Comparison of ENCODE assay signal across 12 mouse cellular contexts in the genomic region with DNA sequence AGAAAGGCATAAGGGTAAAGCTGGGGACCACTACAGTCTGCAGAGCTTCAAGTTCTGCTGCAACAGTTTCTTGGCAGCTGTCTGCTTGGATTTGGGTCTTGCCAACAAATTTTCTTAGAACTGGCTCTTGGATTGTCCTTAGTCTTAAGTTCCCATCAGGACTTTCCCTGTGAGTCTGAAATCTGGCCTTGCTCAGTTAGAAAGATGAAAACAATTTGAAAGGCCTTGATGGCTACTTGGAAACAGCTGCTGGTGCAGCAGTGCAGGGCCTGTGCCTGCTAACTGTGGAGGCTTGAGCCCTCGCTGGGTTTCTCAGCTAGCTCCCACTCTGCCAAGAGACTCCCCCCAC. TPM values are rescaled to one million over a fixed set of nuclear protein-coding genes. Genes with fewer than 3 reads are reported as not detected.
DNase-seq lines count a peak whose midpoint lies in the region; ATAC-seq and TF ChIP-seq lines count a peak whose summit lies in the region.
"Had no signal": no experiment of that assay in that cellular context is flagged by ENCODE, and none has a peak within 500 bp of the region (broad histone marks: within the 10 kb centered on the region; RNA-seq: fewer than 3 reads in every experiment).

No protein-coding gene starts in this region.

- H3K4me1 ChIP-seq in heart, embryonic 11.5 days (ENCODE audit: control insufficient read depth, insufficient read depth, low read length) = no peaks in the 10 kb centered on the region
- H3K4me1 ChIP-seq in lung, embryonic 14.5 days (ENCODE audit: insufficient read depth) = no peaks in the 10 kb centered on the region
- H3K4me1 ChIP-seq in lung, adult 2 months (ENCODE audit: control insufficient read depth, insufficient read depth, low read length) = no peaks in the 10 kb centered on the region
- H3K4me1 ChIP-seq in stomach, embryonic 15.5 days = peaks cover 7% of the 10 kb centered on the region; the same call in 1 of the 2 replicates
- H3K4me1 ChIP-seq: liver, embryonic 13.5 days had no signal

- DNase-seq in heart, adult 11 months = peak; percentile 97
- DNase-seq in lung, embryonic 14.5 days = peak; percentile 72
- no peak for DNase-seq in lung, adult 2 months
- peak; percentile 48 to 62 for DNase-seq in heart, postnatal 14 days
- DNase-seq in cerebellum, postnatal 25 days = no peak
- no peak for DNase-seq in left cerebral cortex, postnatal 25 days (ENCODE audit: low spot score in 2 of 2)
- DNase-seq: kidney, adult 9 months; liver, embryonic 13.5 days; thymus, adult 18-20 months had no signal

- no peak overlapping the region for H3K4me2 ChIP-seq in heart, embryonic 11.5 days
- H3K4me2 ChIP-seq in lung, embryonic 14.5 days = no peak overlapping the region
- H3K4me2 ChIP-seq in stomach, embryonic 15.5 days = no peak overlapping the region
- H3K4me2 ChIP-seq: liver, embryonic 13.5 days had no signal

- no peaks in the 10 kb centered on the region for H3K27me3 ChIP-seq in heart, embryonic 11.5 days (ENCODE audit: control insufficient read depth, insufficient read depth, low read length)
- no peaks in the 10 kb centered on the region for H3K27me3 ChIP-seq in lung, embryonic 14.5 days (ENCODE audit: insufficient read depth, low read length)
- H3K27me3 ChIP-seq in stomach, embryonic 15.5 days (replicated peaks) = no peaks in the 10 kb centered on the region
- H3K27me3 ChIP-seq: liver, embryonic 13.5 days had no signal

- peaks cover 2% of the 10 kb centered on the region; the same call in 1 of the 2 replicates for H3K36me3 ChIP-seq in heart, embryonic 11.5 days (ENCODE audit: control insufficient read depth, insufficient read depth, low read length)
- peaks cover 8% of the 10 kb centered on the region; the same call in 1 of the 2 replicates for H3K36me3 ChIP-seq in lung, embryonic 14.5 days (ENCODE audit: insufficient read depth)
- H3K36me3 ChIP-seq in stomach, embryonic 15.5 days = no peaks in the 10 kb centered on the region

- H3K9me3 ChIP-seq in heart, embryonic 11.5 days (replicated peaks; ENCODE audit: control insufficient read depth, low read length) = no peaks in the 10 kb centered on the region
- no peaks in the 10 kb centered on the region for H3K9me3 ChIP-seq in lung, embryonic 14.5 days (ENCODE audit: low read depth, low read length)
- no peaks in the 10 kb centered on the region for H3K9me3 ChIP-seq in stomach, embryonic 15.5 days
- H3K9me3 ChIP-seq: liver, embryonic 13.5 days had no signal

- H3K27ac ChIP-seq in heart, embryonic 11.5 days (ENCODE audit: low read depth, low read length) = no peak overlapping the region
- no peak overlapping the region for H3K27ac ChIP-seq in lung, embryonic 14.5 days (ENCODE audit: low read depth)
- H3K27ac ChIP-seq in stomach, embryonic 15.5 days = peak overlapping the region; percentile 81
- H3K27ac ChIP-seq: liver, embryonic 13.5 days had no signal

- no peak overlapping the region for H3K4me3 ChIP-seq in heart, embryonic 11.5 days (ENCODE audit: low read depth, low read length)
- no peak overlapping the region for H3K4me3 ChIP-seq in lung, embryonic 14.5 days (ENCODE audit: low read depth, low read length)
- H3K4me3 ChIP-seq in lung, adult 2 months (replicated peaks; ENCODE audit: extremely low read depth, low read depth, low read length) = no peak overlapping the region
- no peak overlapping the region for H3K4me3 ChIP-seq in stomach, embryonic 15.5 days (replicated peaks)
- H3K4me3 ChIP-seq: liver, embryonic 13.5 days had no signal

- no peak overlapping the region for H3K9ac ChIP-seq in heart, embryonic 11.5 days (ENCODE audit: low read depth, low read length)
- H3K9ac ChIP-seq in lung, embryonic 14.5 days = no peak overlapping the region
- no peak overlapping the region for H3K9ac ChIP-seq in stomach, embryonic 15.5 days
- H3K9ac ChIP-seq: liver, embryonic 13.5 days had no signal

- intact Hi-C loops in heart, postnatal 14 days (cut with DNase I) = no loop called here
- intact Hi-C loops in left cerebral cortex, postnatal 25 days (cut with DNase I) = no loop called here

- WGBS in heart, embryonic 11.5 days (ENCODE audit: insufficient replicate concordance) = 69% methylated on average over 1 of the region's 1 CpGs
- 54% methylated on average over 1 of the region's 1 CpGs for WGBS in lung, embryonic 14.5 days
- 69% methylated on average over 1 of the region's 1 CpGs for WGBS in lung, adult 2 months
- WGBS in stomach, embryonic 15.5 days = 52% methylated on average over 1 of the region's 1 CpGs

- TF ChIP-seq CTCF in lung, embryonic 14.5 days (IDR thresholded peaks at IDR 0.05; ENCODE audit: low read depth) = no peak
- TF ChIP-seq CTCF in lung, adult 2 months (IDR thresholded peaks at IDR 0.05; ENCODE audit: insufficient read depth, low read length) = no peak

- no peak for TF ChIP-seq POLR2A in lung, adult 2 months (IDR thresholded peaks at IDR 0.05; ENCODE audit: borderline replicate concordance, extremely low read depth, low read depth, low read length)

- ATAC-seq in heart, embryonic 11.5 days (replicated peaks; ENCODE audit: insufficient number of reproducible peaks, low FRiP score, low TSS enrichment) = no peak
- peak; percentile 53; the same call in 1 of the 2 replicates for ATAC-seq in lung, embryonic 14.5 days (ENCODE audit: insufficient read depth)
- ATAC-seq in stomach, embryonic 15.5 days (ENCODE audit: insufficient read depth, low FRiP score, low read depth) = peak; percentile 80

RNA-seq across cellular contexts. Expression of a gene that starts 14.5 kb away (rescaled TPM):
- polyA plus RNA-seq in heart, embryonic 11.5 days (2014; fragmentation: Nextera tagmentation; extraction: Ambion mirVana) = 45.0 and 46.4 TPM in 2 replicates
- 55.1 and 59.7 TPM in 2 replicates for polyA plus RNA-seq in lung, embryonic 14.5 days (2014; fragmentation: Nextera tagmentation; extraction: Ambion mirVana)
- 7.2 and 11.7 TPM in 2 replicates for polyA plus RNA-seq in lung, adult 2 months (2012; rRNA removed)
- total RNA-seq in heart, postnatal 14 days (2021) = 10 to 100 TPM; 24.6 to 25.8 TPM
- 48.0 and 55.7 TPM in 2 replicates for polyA plus RNA-seq in stomach, embryonic 15.5 days (2015; fragmentation: Nextera tagmentation; extraction: Ambion mirVana)
- 10 to 100 TPM; 24.7 to 26.4 TPM for total RNA-seq in left cerebral cortex, postnatal 25 days (2021)

RNA-seq across cellular contexts. Expression of a gene that starts 14.7 kb away (rescaled TPM):
- polyA plus RNA-seq in heart, embryonic 11.5 days (2014; fragmentation: Nextera tagmentation; extraction: Ambion mirVana) = 3.7 and 6.6 TPM in 2 replicates
- 8.1 and 8.6 TPM in 2 replicates for polyA plus RNA-seq in lung, embryonic 14.5 days (2014; fragmentation: Nextera tagmentation; extraction: Ambion mirVana)
- polyA plus RNA-seq in lung, adult 2 months (2012; rRNA removed) = 0.95 and 1.2 TPM in 2 replicates
- total RNA-seq in heart, postnatal 14 days (2021) = 1 to 10 TPM; 1.2 to 1.4 TPM
- 5.5 and 6.1 TPM in 2 replicates for polyA plus RNA-seq in stomach, embryonic 15.5 days (2015; fragmentation: Nextera tagmentation; extraction: Ambion mirVana)
- total RNA-seq in left cerebral cortex, postnatal 25 days (2021) = 1 to 10 TPM; 1.0 to 1.1 TPM

RNA-seq across cellular contexts. Expression of a gene that starts 23.4 kb away (rescaled TPM):
- polyA plus RNA-seq in heart, embryonic 11.5 days (2014; fragmentation: Nextera tagmentation; extraction: Ambion mirVana) = 2.9 and 3.2 TPM in 2 replicates
- 3.3 and 3.6 TPM in 2 replicates for polyA plus RNA-seq in lung, embryonic 14.5 days (2014; fragmentation: Nextera tagmentation; extraction: Ambion mirVana)
- polyA plus RNA-seq in lung, adult 2 months (2012; rRNA removed) = 14.0 and 14.1 TPM in 2 replicates
- total RNA-seq in heart, postnatal 14 days (2021) = 10 to 100 TPM; 10.2 to 10.3 TPM
- polyA plus RNA-seq in stomach, embryonic 15.5 days (2015; fragmentation: Nextera tagmentation; extraction: Ambion mirVana) = 5.7 and 6.4 TPM in 2 replicates
- total RNA-seq in left cerebral cortex, postnatal 25 days (2021) = 10 to 100 TPM; 31.6 to 36.9 TPM
- total RNA-seq: monocyte, adult 5-6 weeks had no signal

RNA-seq across cellular contexts. Expression of a gene that starts 37.7 kb away (rescaled TPM):
- polyA plus RNA-seq in heart, embryonic 11.5 days (2014; fragmentation: Nextera tagmentation; extraction: Ambion mirVana) = not detected in 2 replicates
- polyA plus RNA-seq in lung, embryonic 14.5 days (2014; fragmentation: Nextera tagmentation; extraction: Ambion mirVana) = 0.46 and 0.92 TPM in 2 replicates
- 40.8 and 50.3 TPM in 2 replicates for polyA plus RNA-seq in lung, adult 2 months (2012; rRNA removed)
- under 1 TPM in 1 of 2 experiments, not detected in 1; 0.69 TPM for total RNA-seq in heart, postnatal 14 days (2021)
- polyA plus RNA-seq in stomach, embryonic 15.5 days (2015; fragmentation: Nextera tagmentation; extraction: Ambion mirVana) = 0.30 and 0.55 TPM in 2 replicates
- total RNA-seq in left cerebral cortex, postnatal 25 days (2021) = 1 to 10 TPM; 3.9 to 5.8 TPM
- polyA plus RNA-seq: liver, embryonic 13.5 days had no signal

Comparison
In these comparisons a context has a peak if more than half of its experiments do, and no peak if none do; other contexts are left out.
1. DNase-seq: peak in heart, adult 11 months (single experiment), lung, embryonic 14.5 days (single experiment) and heart, postnatal 14 days (2 of 2); none in lung, adult 2 months (single experiment), cerebellum, postnatal 25 days (0 of 2) and left cerebral cortex, postnatal 25 days (0 of 2).